Mouse (Mus musculus) stomach, postnatal 0 days (tissue): ENCODE measurements at regions not wholly inside any gene's neighbourhood (a gene's known extent, or its start where the extent isn't known, plus 50 kb on each side); places are given as distances from the start of the nearest gene placed in this dataset.

ENCODE experiments used
- ATAC-seq: fragments of 200-750 bp; cut with Nextera tagmentation; 2 replicates; pipeline ENCODE4 v1.8.0; 2017; ENCODE audit not compliant: low FRiP score, low TSS enrichment
- DNase-seq: peaks from one replicate; pipeline ENCODE4 v3.0.0-alpha.2; 2016; ENCODE audit warnings: low spot score
- H3K27ac ChIP-seq: fragments of 300-500 bp; sonication (generic); replicated peaks from 2 replicates; pipeline ENCODE4 v1.5.1; 2014; ENCODE audit warnings: mild to moderate bottlenecking, control low read depth
- H3K27me3 ChIP-seq: fragments of 300-500 bp; sonication (generic); 2 replicates; pipeline ENCODE4 v1.6.1; 2014; ENCODE audit warnings: low read length; ENCODE audit not compliant: control insufficient read depth, insufficient read depth
- H3K36me3 ChIP-seq: fragments of 300-500 bp; sonication (generic); 2 replicates; pipeline ENCODE4 v1.6.1; 2014; ENCODE audit warnings: low read length, mixed read lengths; ENCODE audit not compliant: control insufficient read depth, insufficient read depth
- H3K4me1 ChIP-seq: fragments of 300-500 bp; sonication (generic); replicated peaks from 2 replicates; pipeline ENCODE4 v1.6.1; 2014; ENCODE audit warnings: antibody characterized with exemption; ENCODE audit not compliant: control insufficient read depth, insufficient read depth
- H3K4me2 ChIP-seq: fragments of 300-500 bp; sonication (generic); replicated peaks from 2 replicates; pipeline ENCODE4 v1.6.1; 2014; ENCODE audit warnings: low read depth, mild to moderate bottlenecking, control low read depth, moderate library complexity
- H3K4me3 ChIP-seq: fragments of 300-500 bp; sonication (generic); 2 replicates; pipeline ENCODE4 v1.5.1; 2014; ENCODE audit warnings: low read depth, low read length, control low read depth
- H3K9ac ChIP-seq: fragments of 300-500 bp; sonication (generic); 2 replicates; pipeline ENCODE4 v1.6.1; 2014; ENCODE audit warnings: mild to moderate bottlenecking, low read length, control low read depth, mixed read lengths
- H3K9me3 ChIP-seq: fragments of 300-500 bp; sonication (generic); 2 replicates; pipeline ENCODE4 v1.6.1; 2016; ENCODE audit warnings: low read length; ENCODE audit not compliant: control insufficient read depth
- CTCF ChIP-seq: IDR thresholded peaks from 2 replicates; pipeline ENCODE4 v1.5.1; 2016; ENCODE audit warnings: antibody characterized with exemption, low read depth, mild to moderate bottlenecking, moderate library complexity
- EP300 ChIP-seq: optimal IDR thresholded peaks from 2 replicates; pipeline ENCODE3; 2016; ENCODE audit warnings: antibody characterized with exemption
- WGBS: fragments of 180-500 bp; shearing (Covaris S2); extraction: QIAGEN DNeasy Blood & Tissue Kit; methylation state at CpG from one replicate; pipeline ENCODE4 v1.1.7; 2014; 5-methylcytosine and 5-hydroxymethylcytosine counted together

DNA sequence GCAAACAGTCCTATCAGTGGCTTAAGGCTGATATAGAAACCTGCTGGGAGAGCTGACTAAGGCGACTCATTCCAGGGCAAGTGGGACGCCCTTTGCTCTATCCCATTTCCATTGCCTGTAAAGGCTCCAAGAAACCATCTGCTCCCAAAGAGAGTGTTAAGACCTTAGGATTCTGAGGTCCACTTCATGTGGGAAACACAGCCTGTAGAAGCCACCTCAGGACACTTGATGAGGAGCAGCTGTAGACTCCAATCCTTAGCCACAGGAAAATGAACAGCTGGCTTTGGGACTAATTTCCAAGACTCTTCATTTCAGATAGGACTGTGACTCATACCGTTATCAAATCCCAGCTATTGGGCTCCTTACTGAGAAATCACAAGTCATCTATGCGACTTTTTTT lies 188.6 kb downstream of the Thbs2 start:
- ATAC-seq: no peak
- Histone ChIP-seq H3K4me3 (no peak overlapping the region), H3K27me3 (no peaks in the 10 kb centered on the region), H3K36me3 (no peaks in the 10 kb centered on the region), H3K9me3 (no peaks in the 10 kb centered on the region), H3K27ac (no peak overlapping the region), H3K4me1 (no peaks in the 10 kb centered on the region), H3K9ac (no peak overlapping the region), H3K4me2 (no peak overlapping the region)
- TF ChIP-seq CTCF (no peak), EP300 (no peak)
- DNase-seq: no peak
- 54% methylated on average over 4 of the region's 4 CpGs for WGBS

- no peak for TF ChIP-seq EP300
- no peaks in the 10 kb centered on the region for H3K27me3 ChIP-seq
- H3K9me3 ChIP-seq: no peaks in the 10 kb centered on the region
- H3K27ac ChIP-seq: no peak overlapping the region
- no peak overlapping the region for H3K4me3 ChIP-seq
- H3K4me2 ChIP-seq: no peak overlapping the region
- no peak overlapping the region for H3K9ac ChIP-seq
- WGBS: 55% methylated on average over 1 of the region's 1 CpGs
- H3K36me3 ChIP-seq: no peaks in the 10 kb centered on the region
- ATAC-seq: no peak
- H3K4me1 ChIP-seq: no peaks in the 10 kb centered on the region
- no peak for DNase-seq
Observed at GRCm38 (mm10) chr17:14503670-14504069, 190.4 kb downstream of the Thbs2 start.

DNA sequence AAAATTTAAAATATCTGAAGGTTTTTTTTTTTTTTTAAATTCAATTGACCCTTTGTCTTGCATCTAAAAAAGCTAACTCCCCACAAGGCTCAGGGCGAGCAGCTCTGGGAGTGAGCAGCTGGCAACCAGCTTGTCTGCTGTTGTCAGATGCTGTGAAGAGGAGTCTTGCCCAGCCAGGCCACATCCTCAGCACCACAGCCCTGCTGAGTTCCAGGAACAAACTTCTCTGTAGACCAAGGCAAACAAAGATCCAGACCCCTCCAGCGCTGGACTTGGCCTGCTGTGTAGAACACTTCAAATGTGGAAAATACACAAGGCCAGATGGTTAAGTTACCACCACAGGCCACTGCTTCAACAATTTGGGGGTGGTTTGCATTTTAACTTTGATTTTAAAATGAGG lies 192.7 kb downstream of the Thbs2 start:
- 81% methylated on average over 2 of the region's 2 CpGs for WGBS

GRCm38 (mm10) chr17:14497086-14497485 lies 196.9 kb downstream of the Thbs2 start:
- DNase-seq (no peak), ATAC-seq (no peak)
- TF ChIP-seq EP300 (no peak), CTCF (no peak)
- no peaks in the 10 kb centered on the region for H3K4me1 ChIP-seq
- no peak overlapping the region for H3K9ac ChIP-seq
- no peak overlapping the region for H3K27ac ChIP-seq
- no peaks in the 10 kb centered on the region for H3K9me3 ChIP-seq
- H3K36me3 ChIP-seq: no peaks in the 10 kb centered on the region
- H3K4me3 ChIP-seq: no peak overlapping the region
- no peaks in the 10 kb centered on the region; the same call in 1 of the 2 replicates for H3K27me3 ChIP-seq
- 23% methylated on average over 15 of the region's 15 CpGs for WGBS
- H3K4me2 ChIP-seq: no peak overlapping the region

More for the DNA sequence above, 192.7 kb downstream of the Thbs2 start:
- Histone ChIP-seq H3K27me3 (no peaks in the 10 kb centered on the region), H3K4me3 (no peak overlapping the region), H3K9ac (no peak overlapping the region), H3K36me3 (no peaks in the 10 kb centered on the region), H3K9me3 (no peaks in the 10 kb centered on the region), H3K4me2 (no peak overlapping the region), H3K4me1 (no peaks in the 10 kb centered on the region), H3K27ac (no peak overlapping the region)
- DNase-seq: no peak
- no peak for TF ChIP-seq EP300
- no peak for TF ChIP-seq CTCF
- no peak for ATAC-seq

DNA sequence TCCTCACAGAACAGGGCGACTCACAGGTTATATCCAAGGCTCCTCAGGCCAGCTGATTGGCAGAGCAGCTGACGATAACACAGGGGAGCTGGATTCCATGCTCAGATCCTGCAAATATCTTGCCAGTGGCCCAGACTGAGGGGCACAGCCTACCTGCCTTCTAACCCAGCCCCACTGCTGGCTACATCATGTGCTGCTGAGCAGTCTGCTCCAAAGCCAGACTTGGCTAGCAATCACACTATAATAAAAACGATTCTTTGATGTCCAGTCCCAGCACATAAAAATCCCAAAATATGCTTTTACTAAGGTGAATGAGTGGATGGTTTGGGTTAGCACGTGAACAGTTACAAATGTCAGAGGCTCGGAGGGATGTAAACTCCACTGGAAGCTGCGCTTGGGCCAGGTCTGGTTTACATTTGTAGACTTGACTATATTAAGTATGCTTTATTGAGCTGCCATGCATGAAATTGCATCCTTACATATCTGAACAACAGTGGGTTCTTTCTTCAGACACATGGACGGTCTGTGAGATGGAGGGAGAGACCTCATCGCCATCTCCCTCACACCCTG lies 200.2 kb downstream of the Thbs2 start:
- H3K27ac ChIP-seq: no peak overlapping the region
- WGBS: 64% methylated on average over 8 of the region's 8 CpGs
- no peak for DNase-seq
- TF ChIP-seq EP300: no peak
- no peak for TF ChIP-seq CTCF
- H3K27me3 ChIP-seq: no peaks in the 10 kb centered on the region; the same call in 1 of the 2 replicates
- H3K9me3 ChIP-seq: no peaks in the 10 kb centered on the region
- H3K4me1 ChIP-seq: no peaks in the 10 kb centered on the region
- no peaks in the 10 kb centered on the region for H3K36me3 ChIP-seq
- no peak for ATAC-seq
- no peak overlapping the region for H3K4me2 ChIP-seq
- no peak overlapping the region for H3K4me3 ChIP-seq
- no peak overlapping the region for H3K9ac ChIP-seq

GRCm38 (mm10) chr17:14492936-14493335 lies 201.1 kb downstream of the Thbs2 start:
- H3K9me3 ChIP-seq: no peaks in the 10 kb centered on the region
- H3K27me3 ChIP-seq: no peaks in the 10 kb centered on the region; the same call in 1 of the 2 replicates
- H3K36me3 ChIP-seq: no peaks in the 10 kb centered on the region
- no peaks in the 10 kb centered on the region for H3K4me1 ChIP-seq
- DNase-seq: no peak
- 83% methylated on average over 10 of the region's 10 CpGs for WGBS
- TF ChIP-seq CTCF: no peak
- no peak for TF ChIP-seq EP300
- no peak overlapping the region for H3K27ac ChIP-seq
- ATAC-seq: no peak
- no peak overlapping the region for H3K4me2 ChIP-seq
- H3K9ac ChIP-seq: no peak overlapping the region
- H3K4me3 ChIP-seq: no peak overlapping the region
